Comparison of ENCODE assay signal across 11 mouse cellular contexts in the genomic region with DNA sequence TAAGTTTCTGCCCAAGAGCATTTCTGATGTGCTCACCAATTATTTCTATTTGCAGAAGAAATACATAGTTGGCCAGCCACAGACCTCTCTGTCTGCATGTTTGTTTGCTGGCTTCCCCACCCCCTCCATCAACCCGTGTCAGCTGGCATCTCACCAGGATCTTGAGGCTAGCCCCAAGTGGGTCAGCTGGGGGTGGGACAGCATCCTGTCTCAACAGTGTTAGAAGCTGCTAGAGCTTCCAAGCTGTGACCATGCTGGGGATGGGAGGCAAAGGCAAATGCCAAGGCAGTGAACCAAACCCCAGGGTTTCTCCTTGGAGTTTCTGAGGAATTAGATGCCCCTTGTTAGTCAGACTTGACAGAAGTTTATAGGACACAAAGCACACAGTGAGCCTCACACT. TPM values are rescaled to one million over a fixed set of nuclear protein-coding genes. Genes with fewer than 3 reads are reported as not detected.
DNase-seq lines count a peak whose midpoint lies in the region; ATAC-seq and TF ChIP-seq lines count a peak whose summit lies in the region.
"Had no signal": no experiment of that assay in that cellular context is flagged by ENCODE, and none has a peak within 500 bp of the region (broad histone marks: within the 10 kb centered on the region; RNA-seq: fewer than 3 reads in every experiment).

No protein-coding gene starts in this region.

- no peaks in the 10 kb centered on the region for H3K36me3 ChIP-seq in hindbrain, postnatal 0 days (ENCODE audit: insufficient read depth, low read length)
- no peaks in the 10 kb centered on the region for H3K36me3 ChIP-seq in hindbrain, embryonic 13.5 days
- H3K36me3 ChIP-seq in heart, embryonic 12.5 days = no peaks in the 10 kb centered on the region
- no peaks in the 10 kb centered on the region for H3K36me3 ChIP-seq in stomach, embryonic 16.5 days (ENCODE audit: control insufficient read depth, insufficient read depth, low read length)
- H3K36me3 ChIP-seq: hindbrain, embryonic 15.5 days; limb, embryonic 15.5 days; midbrain, embryonic 15.5 days had no signal

- no peak overlapping the region for H3K4me2 ChIP-seq in hindbrain, postnatal 0 days (ENCODE audit: low read depth, low read length)
- H3K4me2 ChIP-seq in hindbrain, embryonic 13.5 days = no peak overlapping the region
- H3K4me2 ChIP-seq in heart, embryonic 12.5 days = no peak overlapping the region
- no peak overlapping the region for H3K4me2 ChIP-seq in stomach, embryonic 16.5 days (ENCODE audit: low read depth, low read length)
- H3K4me2 ChIP-seq: hindbrain, embryonic 15.5 days; limb, embryonic 15.5 days; midbrain, embryonic 15.5 days had no signal

- no peaks in the 10 kb centered on the region for H3K9me3 ChIP-seq in hindbrain, postnatal 0 days (ENCODE audit: low read length)
- H3K9me3 ChIP-seq in hindbrain, embryonic 13.5 days = no peaks in the 10 kb centered on the region
- H3K9me3 ChIP-seq in heart, embryonic 12.5 days (replicated peaks) = no peaks in the 10 kb centered on the region
- H3K9me3 ChIP-seq in stomach, embryonic 16.5 days (replicated peaks; ENCODE audit: control insufficient read depth, low read length) = no peaks in the 10 kb centered on the region
- H3K9me3 ChIP-seq: hindbrain, embryonic 15.5 days; limb, embryonic 15.5 days; midbrain, embryonic 15.5 days had no signal

- 0 out of 2 replicates have a peak overlapping the region, but pooled peaks have one; percentile 11 for H3K27ac ChIP-seq in hindbrain, postnatal 0 days
- H3K27ac ChIP-seq in hindbrain, embryonic 13.5 days = no peak overlapping the region
- H3K27ac ChIP-seq in heart, embryonic 12.5 days (ENCODE audit: poor library complexity, severe bottlenecking) = peak overlapping the region; percentile 97
- H3K27ac ChIP-seq in stomach, embryonic 16.5 days (ENCODE audit: low read length) = peak overlapping the region; percentile 29; the same call in 1 of the 2 replicates
- H3K27ac ChIP-seq: hindbrain, embryonic 15.5 days; limb, embryonic 15.5 days; midbrain, embryonic 15.5 days had no signal

- no peak for ATAC-seq in hindbrain, postnatal 0 days
- ATAC-seq in hindbrain, embryonic 13.5 days (ENCODE audit: low FRiP score) = no peak
- no peak for ATAC-seq in heart, embryonic 12.5 days (ENCODE audit: insufficient number of reproducible peaks, low FRiP score)
- no peak for ATAC-seq in stomach, embryonic 16.5 days (ENCODE audit: insufficient read depth, low FRiP score)
- ATAC-seq: midbrain, embryonic 15.5 days had no signal

- 35% methylated on average over 1 of the region's 1 CpGs for WGBS in hindbrain, postnatal 0 days
- 60% methylated on average over 1 of the region's 1 CpGs for WGBS in hindbrain, embryonic 13.5 days
- 22% methylated on average over 1 of the region's 1 CpGs for WGBS in heart, embryonic 12.5 days
- WGBS in stomach, embryonic 16.5 days = 13% methylated on average over 1 of the region's 1 CpGs

- TF ChIP-seq CTCF in hindbrain, postnatal 0 days (IDR thresholded peaks at IDR 0.05; ENCODE audit: low read depth) = no peak

- no peak overlapping the region for H3K4me3 ChIP-seq in hindbrain, postnatal 0 days (ENCODE audit: low read length)
- no peak overlapping the region for H3K4me3 ChIP-seq in hindbrain, embryonic 13.5 days
- H3K4me3 ChIP-seq in heart, embryonic 12.5 days = no peak overlapping the region
- H3K4me3 ChIP-seq in stomach, embryonic 16.5 days (replicated peaks; ENCODE audit: low read length) = no peak overlapping the region
- H3K4me3 ChIP-seq: hindbrain, embryonic 15.5 days; limb, embryonic 15.5 days; midbrain, embryonic 15.5 days had no signal

- H3K27me3 ChIP-seq in hindbrain, postnatal 0 days (ENCODE audit: insufficient read depth, low read length) = no peaks in the 10 kb centered on the region
- no peaks in the 10 kb centered on the region for H3K27me3 ChIP-seq in hindbrain, embryonic 13.5 days
- H3K27me3 ChIP-seq in heart, embryonic 12.5 days (replicated peaks) = no peaks in the 10 kb centered on the region
- H3K27me3 ChIP-seq in stomach, embryonic 16.5 days (ENCODE audit: control insufficient read depth, insufficient read depth, low read length) = no peaks in the 10 kb centered on the region
- H3K27me3 ChIP-seq: hindbrain, embryonic 15.5 days; limb, embryonic 15.5 days; midbrain, embryonic 15.5 days had no signal

- H3K9ac ChIP-seq in hindbrain, postnatal 0 days (replicated peaks; ENCODE audit: low read length) = no peak overlapping the region
- H3K9ac ChIP-seq in hindbrain, embryonic 13.5 days = no peak overlapping the region
- no peak overlapping the region for H3K9ac ChIP-seq in heart, embryonic 12.5 days
- H3K9ac ChIP-seq in stomach, embryonic 16.5 days (ENCODE audit: low read length) = no peak overlapping the region
- H3K9ac ChIP-seq: hindbrain, embryonic 15.5 days; limb, embryonic 15.5 days; midbrain, embryonic 15.5 days had no signal

- DNase-seq in hindbrain, postnatal 0 days (ENCODE audit: low spot score) = peak; percentile 12
- peak; percentile 76 for DNase-seq in testis, postnatal 14 days (ENCODE audit: low spot score)
- no peak for DNase-seq in testis, postnatal 10 days (ENCODE audit: low spot score)
- DNase-seq in urinary bladder, postnatal 14 days (ENCODE audit: low spot score) = no peak
- no peak for DNase-seq in ovary, postnatal 36 days (ENCODE audit: low spot score)

- peaks cover 7% of the 10 kb centered on the region; the same call in 1 of the 2 replicates for H3K4me1 ChIP-seq in hindbrain, postnatal 0 days (ENCODE audit: insufficient read depth, low read length)
- peaks cover 4% of the 10 kb centered on the region for H3K4me1 ChIP-seq in hindbrain, embryonic 13.5 days (replicated peaks)
- peaks cover 59% of the 10 kb centered on the region for H3K4me1 ChIP-seq in heart, embryonic 12.5 days (replicated peaks)
- H3K4me1 ChIP-seq in stomach, embryonic 16.5 days (ENCODE audit: control insufficient read depth, insufficient read depth, low read length) = peaks cover 9% of the 10 kb centered on the region; the same call in 1 of the 2 replicates

RNA-seq across cellular contexts. Expression of a gene that starts 34.1 kb away (rescaled TPM):
- total RNA-seq in hindbrain, postnatal 0 days (2014; rRNA removed) = 34.1 and 37.1 TPM in 2 replicates
- 46.7 and 55.5 TPM in 2 replicates for polyA plus RNA-seq in hindbrain, postnatal 0 days (2015; fragmentation: Nextera tagmentation; extraction: Ambion mirVana)
- 67.7 and 68.2 TPM in 2 replicates for polyA plus RNA-seq in hindbrain, embryonic 13.5 days (2015; fragmentation: Nextera tagmentation; extraction: Ambion mirVana)
- polyA plus RNA-seq in heart, embryonic 12.5 days (2016; fragmentation: Nextera tagmentation; extraction: Ambion mirVana) = 65.2 and 66.5 TPM in 2 replicates
- 66.6 and 69.3 TPM in 2 replicates for polyA plus RNA-seq in stomach, embryonic 16.5 days (2015; fragmentation: Nextera tagmentation; extraction: Ambion mirVana)

RNA-seq across cellular contexts. Expression of a gene that starts 36.4 kb away (rescaled TPM):
- total RNA-seq in hindbrain, postnatal 0 days (2014; rRNA removed) = 44.1 and 48.4 TPM in 2 replicates
- polyA plus RNA-seq in hindbrain, postnatal 0 days (2015; fragmentation: Nextera tagmentation; extraction: Ambion mirVana) = 44.7 and 46.8 TPM in 2 replicates
- 3.2 and 3.3 TPM in 2 replicates for polyA plus RNA-seq in hindbrain, embryonic 13.5 days (2015; fragmentation: Nextera tagmentation; extraction: Ambion mirVana)
- 20.2 and 20.9 TPM in 2 replicates for polyA plus RNA-seq in heart, embryonic 12.5 days (2016; fragmentation: Nextera tagmentation; extraction: Ambion mirVana)
- 6.6 and 8.6 TPM in 2 replicates for polyA plus RNA-seq in stomach, embryonic 16.5 days (2015; fragmentation: Nextera tagmentation; extraction: Ambion mirVana)

Comparison
In these comparisons a context has a peak if more than half of its experiments do, and no peak if none do; other contexts are left out.
1. DNase-seq: peak in hindbrain, postnatal 0 days (single experiment) and testis, postnatal 14 days (single experiment); none in testis, postnatal 10 days (single experiment), urinary bladder, postnatal 14 days (single experiment) and ovary, postnatal 36 days (single experiment).